Mouse (Mus musculus) kidney, embryonic 16.5 days (tissue): ENCODE results near the gene Renbp. TPM values are rescaled to one million over a fixed set of nuclear protein-coding genes. Genes with fewer than 3 reads are reported as not detected.

Source experiments
- ATAC-seq: fragments of 200-750 bp; cut with Nextera tagmentation; 2 replicates; pipeline ENCODE4 v1.8.0; 2017; ENCODE audit warnings: moderate TSS enrichment; ENCODE audit not compliant: low FRiP score, low TSS enrichment
- H3K27ac ChIP-seq: fragments of 300-500 bp; sonication (generic); 2 replicates; pipeline ENCODE4 v1.5.1; 2014; ENCODE audit warnings: low read length
- H3K27me3 ChIP-seq: fragments of 300-500 bp; sonication (generic); 2 replicates; pipeline ENCODE4 v1.6.1; 2014; ENCODE audit warnings: low read length, control low read depth, mixed read lengths; ENCODE audit not compliant: insufficient read depth
- H3K36me3 ChIP-seq: fragments of 300-500 bp; sonication (generic); 2 replicates; pipeline ENCODE4 v1.6.1; 2014; ENCODE audit warnings: low read length, control low read depth, mixed read lengths; ENCODE audit not compliant: insufficient read depth
- H3K4me1 ChIP-seq: fragments of 300-500 bp; sonication (generic); 2 replicates; pipeline ENCODE4 v1.6.1; 2014; ENCODE audit warnings: low read length, control low read depth, mixed read lengths; ENCODE audit not compliant: insufficient read depth
- H3K4me2 ChIP-seq: fragments of 300-500 bp; sonication (generic); replicated peaks from 2 replicates; pipeline ENCODE4 v1.6.1; 2014; ENCODE audit warnings: low read depth, low read length
- H3K4me3 ChIP-seq: fragments of 300-500 bp; sonication (generic); 2 replicates; pipeline ENCODE4 v1.5.1; 2014; ENCODE audit warnings: mild to moderate bottlenecking, low read length
- H3K9ac ChIP-seq: fragments of 300-500 bp; sonication (generic); replicated peaks from 2 replicates; pipeline ENCODE4 v1.6.1; 2014; ENCODE audit warnings: low read length
- H3K9me3 ChIP-seq: fragments of 300-500 bp; sonication (generic); 2 replicates; pipeline ENCODE4 v1.6.1; 2016; ENCODE audit warnings: low read length, control low read depth
- WGBS: fragments of 180-500 bp; shearing (Covaris S2); extraction: QIAGEN DNeasy Blood & Tissue Kit; methylation state at CpG from one replicate; pipeline ENCODE4 v1.1.7; 2014; 5-methylcytosine and 5-hydroxymethylcytosine counted together
- polyA plus RNA-seq: library from polyadenylated mRNA; unstranded; fragments of >200 nt; fragmentation: Nextera tagmentation; extraction: Ambion mirVana; gene quantifications from 2 replicates; pipeline ENCODE4 v1.2.1, GENCODE M21; 2015

The Renbp gene
- polyA plus RNA-seq, 1 experiment from 2014 or later, result 66.2 TPM

DNA sequence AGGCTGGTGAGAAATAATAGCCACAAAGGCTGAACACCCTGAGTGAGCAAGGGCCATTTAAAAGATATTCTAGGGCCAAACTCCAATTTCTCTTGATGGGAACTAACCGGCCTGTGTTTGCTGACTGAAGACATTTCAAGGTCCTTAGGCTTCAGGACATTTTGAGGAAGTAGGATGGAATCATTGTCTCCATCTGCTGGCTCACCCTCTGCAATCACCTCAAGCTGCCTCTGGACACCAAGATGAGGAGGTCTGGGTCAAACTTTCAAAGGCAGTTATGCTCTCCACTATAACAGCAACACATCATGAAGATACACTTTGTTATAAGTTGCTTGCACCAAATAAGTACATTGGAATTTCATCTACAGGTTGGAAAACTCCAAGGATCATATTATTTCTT is 20.6 kb downstream of the Renbp start:
- Histone ChIP-seq H3K27me3 (no peaks in the 10 kb centered on the region; the same call in 1 of the 2 replicates), H3K4me2 (no peak overlapping the region), H3K27ac (no peak overlapping the region), H3K4me1 (no peaks in the 10 kb centered on the region), H3K36me3 (no peaks in the 10 kb centered on the region), H3K9me3 (no peaks in the 10 kb centered on the region), H3K4me3 (no peak overlapping the region), H3K9ac (no peak overlapping the region)
- WGBS, result 96% methylated on average over 1 of the region's 1 CpGs
- no peak for ATAC-seq

DNA sequence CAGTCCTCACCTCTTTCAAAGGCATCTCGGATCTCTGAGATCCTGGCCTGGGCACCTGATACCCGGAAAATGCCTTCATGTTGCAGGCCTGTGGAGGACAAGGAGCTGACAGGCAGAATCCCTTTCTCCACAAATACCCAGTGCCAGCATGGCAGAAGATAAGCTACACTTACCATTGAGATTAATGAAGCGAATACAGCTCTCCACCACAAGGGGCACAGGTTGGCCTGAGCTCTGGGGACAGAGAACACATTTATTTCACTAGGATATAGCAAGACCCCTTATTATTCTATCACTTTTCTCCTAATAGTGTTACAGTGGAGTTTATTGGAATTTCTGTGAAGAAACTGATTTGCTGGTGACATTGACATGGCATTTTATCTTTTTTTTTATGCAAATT is 32.7 kb downstream of the Renbp start:
- 73% methylated on average over 3 of the region's 3 CpGs for WGBS
- H3K4me1 ChIP-seq, result no peaks in the 10 kb centered on the region
- no peak for ATAC-seq
- no peaks in the 10 kb centered on the region for H3K36me3 ChIP-seq
- no peak overlapping the region for H3K27ac ChIP-seq
- no peaks in the 10 kb centered on the region for H3K9me3 ChIP-seq
- no peaks in the 10 kb centered on the region; the same call in 1 of the 2 replicates for H3K27me3 ChIP-seq
- H3K4me2 ChIP-seq, result no peak overlapping the region
- H3K9ac ChIP-seq, result no peak overlapping the region
- no peak overlapping the region for H3K4me3 ChIP-seq

DNA sequence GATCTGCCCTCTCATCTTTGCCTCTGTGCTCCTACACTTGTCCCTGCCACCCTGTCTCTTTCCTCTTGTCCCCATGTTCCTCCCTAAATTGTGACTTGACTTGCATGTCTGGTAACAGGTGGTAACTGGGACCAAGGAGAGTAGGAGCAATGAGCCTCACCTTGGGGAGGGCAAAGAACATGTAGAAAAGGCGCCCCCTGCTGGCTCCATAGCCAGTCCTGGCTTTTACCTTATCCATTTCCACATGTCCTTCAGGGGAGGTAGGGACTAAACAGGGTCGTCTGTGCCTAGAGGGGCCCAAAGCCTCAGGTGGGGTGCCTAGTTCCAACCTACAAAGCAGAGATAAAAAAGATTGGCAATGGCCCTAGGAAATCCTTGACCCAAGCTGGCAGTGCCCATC is 34.9 kb downstream of the Renbp start, which contains the start of gene L1cam:
Gene L1cam (minus strand): TSS at position 387 of the 400 bp plus-strand sequence.
- 27% methylated on average over 2 of the region's 2 CpGs for WGBS
- Histone ChIP-seq H3K27me3 (no peaks in the 10 kb centered on the region; the same call in 1 of the 2 replicates), H3K9me3 (no peaks in the 10 kb centered on the region), H3K36me3 (no peaks in the 10 kb centered on the region), H3K4me3 (no peak within 1 kb of the TSS), H3K4me1 (no peaks in the 10 kb centered on the region), H3K27ac (no peak within 1 kb of the TSS), H3K9ac (no peak within 1 kb of the TSS), H3K4me2 (no peak within 1 kb of the TSS)
- no peak for ATAC-seq

- Histone ChIP-seq H3K4me2 (no peak overlapping the region), H3K36me3 (no peaks in the 10 kb centered on the region), H3K4me1 (no peaks in the 10 kb centered on the region), H3K4me3 (no peak overlapping the region), H3K9ac (no peak overlapping the region), H3K27me3 (no peaks in the 10 kb centered on the region; the same call in 1 of the 2 replicates), H3K9me3 (no peaks in the 10 kb centered on the region), H3K27ac (no peak overlapping the region)
- no peak for ATAC-seq
- WGBS, result 90% methylated on average over 14 of the region's 14 CpGs
These were observed 37.8 kb downstream of the Renbp start for GRCm38 (mm10) chrX:73892833-73893232.

DNA sequence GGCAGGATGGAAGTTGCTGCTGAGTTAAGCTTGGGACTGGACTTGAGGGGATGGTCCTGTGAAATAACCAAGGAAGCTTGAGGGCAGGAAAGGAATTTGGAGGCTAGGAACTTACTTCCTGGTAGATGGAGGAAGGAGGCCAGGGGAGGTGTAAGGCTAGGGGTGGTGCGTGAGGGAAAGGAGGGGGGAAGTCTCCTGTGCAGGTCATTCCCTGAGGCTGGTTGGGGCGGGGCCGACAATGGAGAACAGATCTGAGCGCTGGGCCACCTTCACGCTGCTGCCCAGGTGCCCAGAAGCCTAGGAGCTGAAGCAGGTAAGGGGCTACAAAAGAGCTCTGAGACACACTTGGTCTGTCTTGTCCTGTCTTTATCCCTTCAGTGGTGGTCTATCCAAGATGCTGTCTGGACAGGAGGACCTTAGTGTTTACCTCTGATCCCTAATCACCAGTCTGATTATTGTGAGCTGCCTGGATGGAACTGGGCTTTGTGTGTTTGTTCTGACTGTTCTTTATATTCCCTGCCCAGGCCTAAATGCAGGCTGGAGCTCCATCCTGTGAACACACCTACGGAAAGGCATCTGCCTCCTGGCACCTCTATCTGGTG is 39.0 kb downstream of the Renbp start, which contains the start of gene Avpr2:
Gene Avpr2 (plus strand): TSS at position 552 of the 602 bp plus-strand sequence.
- Histone ChIP-seq H3K4me2 (no peak within 1 kb of the TSS), H3K27ac (peak within 1 kb of the TSS; percentile 10; the same call in 1 of the 2 replicates), H3K9me3 (no peaks in the 10 kb centered on the region), H3K4me3 (no peak within 1 kb of the TSS), H3K4me1 (no peaks in the 10 kb centered on the region), H3K9ac (no peak within 1 kb of the TSS), H3K27me3 (no peaks in the 10 kb centered on the region; the same call in 1 of the 2 replicates), H3K36me3 (no peaks in the 10 kb centered on the region)
- WGBS, result 54% methylated on average over 6 of the region's 6 CpGs
- no peak for ATAC-seq

GRCm38 (mm10) chrX:73881463-73881862 is 49.2 kb downstream of the Renbp start:
- ATAC-seq, result peak; percentile 90
- no peaks in the 10 kb centered on the region for H3K9me3 ChIP-seq
- H3K4me1 ChIP-seq, result peaks cover 6% of the 10 kb centered on the region; the same call in 1 of the 2 replicates
- no peaks in the 10 kb centered on the region for H3K36me3 ChIP-seq
- peaks cover 19% of the 10 kb centered on the region for H3K27me3 ChIP-seq
- peak overlapping the region; percentile 35; the same call in 1 of the 2 replicates for H3K9ac ChIP-seq
- no peak overlapping the region; the same call in 1 of the 2 replicates for H3K4me3 ChIP-seq
- 25% methylated on average over 6 of the region's 6 CpGs for WGBS
- peak overlapping the region; percentile 87 for H3K27ac ChIP-seq
- peak overlapping the region; percentile 73; the same call in 1 of the 2 replicates for H3K4me2 ChIP-seq

DNA sequence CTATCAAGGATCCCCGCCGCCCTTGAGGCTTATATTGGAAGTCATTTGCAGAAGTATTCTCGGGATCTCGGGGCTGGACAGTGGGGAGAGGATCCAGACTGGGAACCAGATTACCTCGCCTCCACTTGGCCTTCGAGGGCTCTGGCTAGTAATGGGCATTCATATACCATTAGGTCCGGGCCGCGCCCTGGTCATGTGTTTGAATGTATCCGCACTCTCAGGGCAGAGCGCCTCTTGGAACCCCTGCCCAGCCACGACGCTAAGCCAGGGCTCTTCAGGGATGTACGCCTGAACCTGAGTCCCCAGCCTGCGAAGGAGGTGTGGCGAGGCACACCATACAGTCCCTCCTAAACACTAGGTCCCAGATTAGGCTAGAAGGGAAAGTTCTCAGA is 49.6 kb downstream of the Renbp start:
- Histone ChIP-seq H3K4me3 (peak overlapping the region; percentile 47), H3K4me2 (peak overlapping the region; percentile 73), H3K27me3 (peaks cover 19% of the 10 kb centered on the region), H3K4me1 (peaks cover 6% of the 10 kb centered on the region; the same call in 1 of the 2 replicates), H3K27ac (peak overlapping the region; percentile 87), H3K36me3 (no peaks in the 10 kb centered on the region), H3K9me3 (no peaks in the 10 kb centered on the region), H3K9ac (peak overlapping the region; percentile 35; the same call in 1 of the 2 replicates)
- WGBS, result 21% methylated on average over 16 of the region's 16 CpGs
- ATAC-seq, result peak; percentile 56

GRCm38 (mm10) chrX:73880194-73881035 is 50.2 kb downstream of the Renbp start:
- Histone ChIP-seq H3K36me3 (no peaks in the 10 kb centered on the region), H3K4me2 (peak overlapping the region; percentile 73), H3K4me3 (peak overlapping the region; percentile 47), H3K9me3 (no peaks in the 10 kb centered on the region), H3K27me3 (peaks cover 19% of the 10 kb centered on the region), H3K4me1 (peaks cover 6% of the 10 kb centered on the region; the same call in 1 of the 2 replicates), H3K9ac (peak overlapping the region; percentile 35; the same call in 1 of the 2 replicates), H3K27ac (peak overlapping the region; percentile 87)
- 26% methylated on average over 34 of the region's 48 CpGs for WGBS
- ATAC-seq, result peak; percentile 77

DNA sequence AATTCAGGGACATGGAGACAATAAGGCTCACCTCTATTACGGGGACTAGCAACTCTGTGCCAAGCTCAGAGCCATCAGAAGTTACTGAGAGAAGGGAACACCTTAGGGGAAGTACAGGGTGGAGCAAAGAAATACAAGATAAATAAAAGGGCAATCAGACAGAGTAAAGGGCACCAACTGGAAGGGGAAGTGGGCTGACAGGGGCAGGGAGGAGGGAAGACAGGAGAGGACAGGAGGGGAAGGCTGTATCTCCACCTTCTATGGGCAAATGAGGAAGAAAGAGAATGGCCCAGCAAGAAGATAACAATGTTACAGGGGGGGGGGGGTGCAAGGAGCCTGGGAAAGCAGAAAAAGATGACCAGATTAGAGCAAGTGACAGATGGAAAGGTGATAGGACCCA is 53.6 kb downstream of the Renbp start:
- peaks cover 6% of the 10 kb centered on the region; the same call in 1 of the 2 replicates for H3K4me1 ChIP-seq
- H3K9me3 ChIP-seq, result no peaks in the 10 kb centered on the region
- H3K27me3 ChIP-seq, result peaks cover 19% of the 10 kb centered on the region
- H3K27ac ChIP-seq, result no peak overlapping the region
- WGBS, result 45% methylated on average over 1 of the region's 1 CpGs
- no peak overlapping the region for H3K4me3 ChIP-seq
- no peaks in the 10 kb centered on the region for H3K36me3 ChIP-seq
- H3K4me2 ChIP-seq, result no peak overlapping the region
- no peak for ATAC-seq
- H3K9ac ChIP-seq, result no peak overlapping the region
